Mouse (Mus musculus) c-Kit-positive CD71-positive TER-119-negative erythroid progenitor cells, embryonic 14.5 days (primary cell): ENCODE measurements around the gene Vmn2r35.
"Not testable (repeated sequence)": the region's sequence is repeated elsewhere in the genome, so short reads cannot be mapped to it uniquely, and the experiment has no call there.

ENCODE experiments used
- DNase-seq: peaks from one replicate; pipeline ENCODE4 v3.0.0-alpha.2; 2013; ENCODE audit warnings: low read depth

Vmn2r35 gene

GRCm38 (mm10) chr7:7819767-7820166 lies at the start of gene Vmn2r35:
TSS of gene Vmn2r35 (minus strand) at chr7:7819867.
- DNase-seq = not testable (repeated sequence)

GRCm38 (mm10) chr7:7794196-7794595 lies 25.5 kb downstream of the Vmn2r35 start:
- DNase-seq = not testable (repeated sequence)
